Mouse (Mus musculus) MEL (cell line): ENCODE measurements around the gene Duox2.
"Not testable (repeated sequence)": the region's sequence is repeated elsewhere in the genome, so short reads cannot be mapped to it uniquely, and the experiment has no call there.

Source experiments
- BHLHE40 ChIP-seq: IDR thresholded peaks from 2 replicates; pipeline ENCODE4 v1.6.1; 2012; ENCODE audit warnings: low read depth, mild to moderate bottlenecking, inconsistent platforms, low read length, improper control_type of control experiment, borderline replicate concordance
- CTCF ChIP-seq, 3 experiments: IDR thresholded peaks in 2 of 3; conservative IDR thresholded peaks in 1 of 3; 2 replicates each; pipeline ENCODE4 v1.5.1; 2011 to 2012; ENCODE audit warnings: low read length in 3 of 3, low read depth in 2 of 3, mild to moderate bottlenecking in 2 of 3, improper control_type of control experiment in 1 of 3, inconsistent platforms in 1 of 3, mixed read lengths in 1 of 3, moderate library complexity in 1 of 3; ENCODE audit not compliant: control insufficient read depth in 1 of 3, insufficient read depth in 1 of 3, poor library complexity in 1 of 3, severe bottlenecking in 1 of 3
- EP300 ChIP-seq, 2 experiments: IDR thresholded peaks; 2 replicates each; pipeline ENCODE4 v1.6.1; 2011; ENCODE audit warnings: improper control_type of control experiment in 2 of 2, low read length in 2 of 2, low read depth in 1 of 2, mild to moderate bottlenecking in 1 of 2
- GATA1 ChIP-seq: IDR thresholded peaks from 2 replicates; pipeline ENCODE4 v1.6.1; 2011; ENCODE audit warnings: low read depth, low read length, improper control_type of control experiment
- MAFK ChIP-seq: IDR thresholded peaks from 2 replicates; pipeline ENCODE4 v1.6.1; 2011; ENCODE audit warnings: low read depth, mild to moderate bottlenecking, low read length, improper control_type of control experiment, borderline replicate concordance
- MAX ChIP-seq: IDR thresholded peaks from 2 replicates; pipeline ENCODE4 v1.6.1; 2011; ENCODE audit warnings: low read length, improper control_type of control experiment
- MAZ ChIP-seq: IDR thresholded peaks from 2 replicates; pipeline ENCODE4 v1.6.1; 2012; ENCODE audit warnings: low read depth, mild to moderate bottlenecking, inconsistent platforms, low read length, improper control_type of control experiment
- MYC ChIP-seq: IDR thresholded peaks from 2 replicates; pipeline ENCODE4 v1.6.1; 2011; ENCODE audit warnings: low read depth, mild to moderate bottlenecking, low read length, improper control_type of control experiment, moderate library complexity
- POLR2A ChIP-seq, 2 experiments: IDR thresholded peaks; 2 replicates each; pipeline ENCODE4 v1.6.1; 2011 to 2012; ENCODE audit warnings: low read length in 2 of 2, mild to moderate bottlenecking in 2 of 2, control low read depth in 1 of 2, improper control_type of control experiment in 1 of 2, low read depth in 1 of 2, moderate library complexity in 1 of 2; ENCODE audit not compliant: control insufficient read depth in 1 of 2, insufficient read depth in 1 of 2, poor library complexity in 1 of 2
- ZMIZ1 ChIP-seq: IDR thresholded peaks from 2 replicates; pipeline ENCODE4 v1.6.1; 2012; ENCODE audit warnings: low read depth, mild to moderate bottlenecking, inconsistent platforms, low read length, improper control_type of control experiment, moderate library complexity
- ZNF384 ChIP-seq: IDR thresholded peaks from 2 replicates; pipeline ENCODE4 v1.6.1; 2012; ENCODE audit warnings: low read depth, mild to moderate bottlenecking, inconsistent platforms, low read length, improper control_type of control experiment

DNA sequence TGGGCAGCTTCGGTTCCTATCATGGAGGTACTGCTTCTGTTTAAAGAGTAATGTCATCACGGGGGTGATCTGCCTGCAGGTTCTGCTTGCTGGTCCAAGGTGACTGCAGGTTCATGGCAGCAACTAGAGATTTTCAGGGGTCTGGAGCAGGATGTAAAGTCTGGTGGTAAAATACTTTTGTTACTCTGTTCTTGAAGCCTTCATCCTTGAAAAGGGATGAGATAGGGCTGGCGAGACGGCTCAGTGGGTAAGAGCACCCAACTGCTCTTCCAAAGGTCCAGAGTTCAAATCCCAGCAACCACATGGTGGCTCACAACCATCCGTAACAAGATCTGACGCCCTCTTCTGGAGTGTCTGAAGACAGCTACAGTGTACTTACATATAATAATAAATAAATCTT, 32.1 kb upstream of the Duox2 start:
- TF ChIP-seq CTCF (IDR thresholded peaks at IDR 0.05 in 2 of 3, conservative IDR thresholded peaks at IDR 0.05 in 1 of 3; ENCODE audit: control insufficient read depth in 1 of 3, insufficient read depth in 1 of 3, low read depth in 2 of 3, low read length in 3 of 3, poor library complexity in 1 of 3, severe bottlenecking in 1 of 3); EP300 (IDR thresholded peaks at IDR 0.05; ENCODE audit: low read depth in 1 of 2, low read length in 2 of 2); MYC; GATA1; ZNF384; BHLHE40; MAZ; MAX; MAFK; ZMIZ1; POLR2A (IDR thresholded peaks at IDR 0.05; ENCODE audit: control insufficient read depth in 1 of 2, insufficient read depth in 1 of 2, low read depth in 1 of 2, low read length in 2 of 2, poor library complexity in 1 of 2): not testable (repeated sequence)
